In the genomic region with DNA sequence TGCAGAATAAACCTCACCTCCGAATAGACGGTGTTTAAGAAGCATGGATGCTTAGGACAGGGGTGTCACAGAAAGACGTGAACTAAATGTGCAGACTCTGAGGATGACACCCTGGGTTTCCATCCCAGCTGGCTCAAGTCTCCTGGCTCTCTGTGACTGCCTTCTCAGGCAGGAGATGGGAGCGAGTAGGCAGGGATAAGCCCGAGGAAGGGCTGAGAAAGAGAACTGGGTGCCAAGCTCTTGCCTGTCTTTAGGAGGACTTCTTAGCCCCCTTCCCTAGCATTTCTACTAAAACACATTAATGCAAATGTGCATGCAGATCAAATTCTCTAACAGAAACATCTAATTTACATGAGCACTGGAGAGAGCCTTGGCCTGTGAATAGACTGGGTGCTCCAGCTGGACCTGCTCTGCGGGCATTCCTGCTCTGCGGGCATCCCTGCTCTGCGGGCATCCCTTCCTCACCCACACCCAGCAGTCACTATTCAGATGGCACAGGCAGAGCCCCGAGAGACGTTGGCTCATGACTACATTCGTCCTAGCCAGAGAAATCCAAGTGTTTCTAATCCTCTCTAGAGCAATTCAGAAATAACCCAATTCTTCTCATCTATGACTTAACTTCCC, we compare ENCODE assay signal across 23 mouse cellular contexts. TPM values are rescaled to one million over a fixed set of nuclear protein-coding genes. Genes with fewer than 3 reads are reported as not detected.
DNase-seq lines count a peak whose midpoint lies in the region; ATAC-seq lines count a peak whose summit lies in the region.
"Had no signal": no experiment of that assay in that cellular context is flagged by ENCODE, and none has a peak within 500 bp of the region (broad histone marks: within the 10 kb centered on the region; RNA-seq: fewer than 3 reads in every experiment).

No protein-coding gene starts in this region.

- no peaks in the 10 kb centered on the region for H3K27me3 ChIP-seq in forebrain, embryonic 16.5 days (replicated peaks; ENCODE audit: control insufficient read depth, insufficient read depth, low read length)
- H3K27me3 ChIP-seq in forebrain, embryonic 12.5 days = no peaks in the 10 kb centered on the region
- no peaks in the 10 kb centered on the region for H3K27me3 ChIP-seq in heart, embryonic 10.5 days (ENCODE audit: insufficient read depth, poor library complexity, severe bottlenecking)
- H3K27me3 ChIP-seq: embryonic facial prominence, embryonic 12.5 days had no signal

- 61% methylated on average over 11 of the region's 11 CpGs for WGBS in forebrain, embryonic 16.5 days
- 87% methylated on average over 11 of the region's 11 CpGs for WGBS in forebrain, embryonic 12.5 days
- 74% methylated on average over 11 of the region's 11 CpGs for WGBS in heart, embryonic 10.5 days

- no peaks in the 10 kb centered on the region for H3K4me1 ChIP-seq in forebrain, embryonic 16.5 days (replicated peaks; ENCODE audit: control insufficient read depth, insufficient read depth, low read length)
- H3K4me1 ChIP-seq in forebrain, embryonic 12.5 days = no peaks in the 10 kb centered on the region
- no peaks in the 10 kb centered on the region for H3K4me1 ChIP-seq in heart, embryonic 10.5 days
- H3K4me1 ChIP-seq: embryonic facial prominence, embryonic 10.5 days; embryonic facial prominence, embryonic 12.5 days had no signal

- ATAC-seq in forebrain, embryonic 16.5 days = peak; percentile 75
- ATAC-seq in forebrain, embryonic 12.5 days (ENCODE audit: low FRiP score) = no peak
- 0 out of 2 replicates have a peak, but pooled peaks have one; percentile 23 for ATAC-seq in frontal cortex, adult (ENCODE audit: low TSS enrichment)
- ATAC-seq: forebrain, embryonic 14.5 days had no signal

- no peaks in the 10 kb centered on the region for H3K36me3 ChIP-seq in forebrain, embryonic 16.5 days (ENCODE audit: control insufficient read depth, insufficient read depth)
- H3K36me3 ChIP-seq in forebrain, embryonic 12.5 days (replicated peaks) = no peaks in the 10 kb centered on the region
- H3K36me3 ChIP-seq in heart, embryonic 10.5 days = no peaks in the 10 kb centered on the region
- H3K36me3 ChIP-seq: embryonic facial prominence, embryonic 10.5 days; embryonic facial prominence, embryonic 12.5 days had no signal

- H3K27ac ChIP-seq in forebrain, embryonic 16.5 days (ENCODE audit: low read length) = no peak overlapping the region
- H3K27ac ChIP-seq in forebrain, embryonic 12.5 days = no peak overlapping the region
- no peak overlapping the region for H3K27ac ChIP-seq in heart, embryonic 10.5 days
- H3K27ac ChIP-seq: embryonic facial prominence, embryonic 10.5 days; embryonic facial prominence, embryonic 12.5 days had no signal

- no peak overlapping the region for H3K4me3 ChIP-seq in forebrain, embryonic 16.5 days (replicated peaks; ENCODE audit: low read length)
- H3K4me3 ChIP-seq in forebrain, embryonic 12.5 days (replicated peaks) = no peak overlapping the region
- no peak overlapping the region for H3K4me3 ChIP-seq in heart, embryonic 10.5 days
- H3K4me3 ChIP-seq: embryonic facial prominence, embryonic 10.5 days; embryonic facial prominence, embryonic 12.5 days had no signal

- intact Hi-C loops in heart, postnatal 10 days (cut with DNase I) = no loop called here

- H3K9me3 ChIP-seq in forebrain, embryonic 16.5 days (ENCODE audit: control insufficient read depth, low read length) = no peaks in the 10 kb centered on the region
- no peaks in the 10 kb centered on the region for H3K9me3 ChIP-seq in forebrain, embryonic 12.5 days
- H3K9me3 ChIP-seq in heart, embryonic 10.5 days = no peaks in the 10 kb centered on the region
- H3K9me3 ChIP-seq: embryonic facial prominence, embryonic 10.5 days; embryonic facial prominence, embryonic 12.5 days had no signal

- no peak overlapping the region for H3K9ac ChIP-seq in forebrain, embryonic 16.5 days (replicated peaks; ENCODE audit: low read depth, low read length)
- no peak overlapping the region for H3K9ac ChIP-seq in forebrain, embryonic 12.5 days
- H3K9ac ChIP-seq: embryonic facial prominence, embryonic 12.5 days had no signal

- DNase-seq in frontal cortex, postnatal 10 days (ENCODE audit: low spot score in 2 of 2) = no peak
- peak; percentile 53 for DNase-seq in heart, embryonic 10.5 days (ENCODE audit: low spot score)
- DNase-seq in heart, postnatal 10 days = no peak
- no peak for DNase-seq in frontal cortex, adult 2 months (ENCODE audit: extremely low spot score in 1 of 2, low spot score in 1 of 2)
- DNase-seq: adrenal gland, adult 2 months; adrenal gland, postnatal 10 days; adrenal gland, postnatal 25 days; cerebellum, adult 11-12 months; cerebellum, adult 2 months; cerebellum, adult 9-10 months; cerebellum, postnatal 10 days; cerebellum, postnatal 25 days had no signal

- no peak overlapping the region for H3K4me2 ChIP-seq in forebrain, embryonic 16.5 days (ENCODE audit: low read length)
- H3K4me2 ChIP-seq in forebrain, embryonic 12.5 days = no peak overlapping the region
- H3K4me2 ChIP-seq: embryonic facial prominence, embryonic 12.5 days had no signal

RNA-seq across cellular contexts. Expression of a gene that starts 29.9 kb away (rescaled TPM):
- 5.8 and 6.1 TPM in 2 replicates for polyA plus RNA-seq in forebrain, embryonic 16.5 days (2015; fragmentation: Nextera tagmentation; extraction: Ambion mirVana)
- polyA plus RNA-seq in forebrain, embryonic 12.5 days (2016; fragmentation: Nextera tagmentation; extraction: Ambion mirVana) = 7.1 and 8.0 TPM in 2 replicates
- 5.9 and 7.7 TPM in 2 replicates for polyA plus RNA-seq in heart, embryonic 10.5 days (2016; fragmentation: Nextera tagmentation; extraction: Ambion mirVana)
- total RNA-seq in heart, postnatal 10 days (2021) = 1 to 10 TPM; 1.2 to 1.7 TPM
- 2.7 and 2.9 TPM in 2 replicates for polyA plus RNA-seq in frontal cortex, adult 2 months (2012; rRNA removed)

RNA-seq across cellular contexts. Expression of a gene that starts 30.1 kb away (rescaled TPM):
- polyA plus RNA-seq in forebrain, embryonic 16.5 days (2015; fragmentation: Nextera tagmentation; extraction: Ambion mirVana) = 1.8 and 2.8 TPM in 2 replicates
- polyA plus RNA-seq in forebrain, embryonic 12.5 days (2016; fragmentation: Nextera tagmentation; extraction: Ambion mirVana) = 2.1 and 2.9 TPM in 2 replicates
- 0.80 and 1.1 TPM in 2 replicates for polyA plus RNA-seq in heart, embryonic 10.5 days (2016; fragmentation: Nextera tagmentation; extraction: Ambion mirVana)
- under 1 TPM; 0.57 to 0.93 TPM for total RNA-seq in heart, postnatal 10 days (2021)
- 12.0 and 12.2 TPM in 2 replicates for polyA plus RNA-seq in frontal cortex, adult 2 months (2012; rRNA removed)

RNA-seq across cellular contexts. Expression of a gene that starts 50.0 kb away (rescaled TPM):
- polyA plus RNA-seq in forebrain, embryonic 16.5 days (2015; fragmentation: Nextera tagmentation; extraction: Ambion mirVana) = not detected in 2 replicates
- polyA plus RNA-seq in forebrain, embryonic 12.5 days (2016; fragmentation: Nextera tagmentation; extraction: Ambion mirVana) = not detected in 2 replicates
- not detected in 2 replicates for polyA plus RNA-seq in heart, embryonic 10.5 days (2016; fragmentation: Nextera tagmentation; extraction: Ambion mirVana)
- total RNA-seq in heart, postnatal 10 days (2021) = not detected
- 0.02 TPM in 1 of 2 replicates, not detected in the other for polyA plus RNA-seq in frontal cortex, adult 2 months (2012; rRNA removed)
- total RNA-seq: adrenal gland, adult 2 months; adrenal gland, postnatal 10 days; adrenal gland, postnatal 25 days; adrenal gland, postnatal 4 days; ES-E14; MEL had no signal
- polyA plus RNA-seq: adrenal gland, adult 2 months; C2C12; embryonic facial prominence, embryonic 12.5 days; embryonic facial prominence, embryonic 14.5 days; forebrain, embryonic 14.5 days had no signal
